Mouse (Mus musculus) stomach, embryonic 16.5 days (tissue): ENCODE results near the gene Ugdh. TPM values are rescaled to one million over a fixed set of nuclear protein-coding genes. Genes with fewer than 3 reads are reported as not detected.

ENCODE experiments used
- ATAC-seq: fragments of 200-750 bp; cut with Nextera tagmentation; 2 replicates; pipeline ENCODE4 v1.8.0; 2017; ENCODE audit warnings: moderate number of reproducible peaks, moderate TSS enrichment; ENCODE audit not compliant: insufficient read depth, low FRiP score
- H3K27ac ChIP-seq: fragments of 300-500 bp; sonication (generic); 2 replicates; pipeline ENCODE4 v1.5.1; 2014; ENCODE audit warnings: low read length
- H3K27me3 ChIP-seq: fragments of 300-500 bp; sonication (generic); 2 replicates; pipeline ENCODE4 v1.6.1; 2014; ENCODE audit warnings: low read length, control low read depth, mixed read lengths; ENCODE audit not compliant: control insufficient read depth, insufficient read depth
- H3K36me3 ChIP-seq: fragments of 300-500 bp; sonication (generic); 2 replicates; pipeline ENCODE4 v1.6.1; 2014; ENCODE audit warnings: low read length; ENCODE audit not compliant: control insufficient read depth, insufficient read depth
- H3K4me1 ChIP-seq: fragments of 300-500 bp; sonication (generic); 2 replicates; pipeline ENCODE4 v1.6.1; 2014; ENCODE audit warnings: low read length, control low read depth, mixed read lengths; ENCODE audit not compliant: control insufficient read depth, insufficient read depth
- H3K4me2 ChIP-seq: fragments of 300-500 bp; sonication (generic); 2 replicates; pipeline ENCODE4 v1.6.1; 2014; ENCODE audit warnings: low read depth, low read length, mixed read lengths
- H3K4me3 ChIP-seq: fragments of 300-500 bp; sonication (generic); replicated peaks from 2 replicates; pipeline ENCODE4 v1.5.1; 2014; ENCODE audit warnings: mild to moderate bottlenecking, low read length
- H3K9ac ChIP-seq: fragments of 300-500 bp; sonication (generic); 2 replicates; pipeline ENCODE4 v1.6.1; 2014; ENCODE audit warnings: low read length
- H3K9me3 ChIP-seq: fragments of 300-500 bp; sonication (generic); replicated peaks from 2 replicates; pipeline ENCODE4 v1.6.1; 2016; ENCODE audit warnings: low read length, control low read depth; ENCODE audit not compliant: control insufficient read depth
- WGBS: fragments of 180-500 bp; shearing (Covaris S2); extraction: QIAGEN DNeasy Blood & Tissue Kit; methylation state at CpG from one replicate; pipeline ENCODE4 v1.1.7; 2014; 5-methylcytosine and 5-hydroxymethylcytosine counted together
- polyA plus RNA-seq: library from polyadenylated mRNA; unstranded; fragments of >200 nt; fragmentation: Nextera tagmentation; extraction: Ambion mirVana; gene quantifications from 2 replicates; pipeline ENCODE4 v1.2.1, GENCODE M21; 2015

Ugdh gene
- polyA plus RNA-seq, 1 experiment from 2014 or later = 184 TPM

GRCm38 (mm10) chr5:65385704-65386103 is 50.0 kb downstream of the Ugdh start:
- H3K4me3 ChIP-seq = no peak overlapping the region
- H3K9me3 ChIP-seq = no peaks in the 10 kb centered on the region
- WGBS = 61% methylated on average over 2 of the region's 2 CpGs
- H3K27me3 ChIP-seq = no peaks in the 10 kb centered on the region
- no peak overlapping the region for H3K9ac ChIP-seq
- peaks cover 11% of the 10 kb centered on the region for H3K4me1 ChIP-seq
- H3K27ac ChIP-seq = no peak overlapping the region
- H3K4me2 ChIP-seq = no peak overlapping the region
- ATAC-seq = no peak
- H3K36me3 ChIP-seq = peaks cover 7% of the 10 kb centered on the region; the same call in 1 of the 2 replicates

GRCm38 (mm10) chr5:65374746-65375145 is 61.0 kb downstream of the Ugdh start:
- ATAC-seq = no peak
- no peaks in the 10 kb centered on the region for H3K27me3 ChIP-seq
- H3K4me3 ChIP-seq = no peak overlapping the region
- no peak overlapping the region for H3K27ac ChIP-seq
- WGBS = 85% methylated on average over 7 of the region's 7 CpGs
- H3K9me3 ChIP-seq = no peaks in the 10 kb centered on the region
- no peaks in the 10 kb centered on the region for H3K36me3 ChIP-seq
- no peaks in the 10 kb centered on the region for H3K4me1 ChIP-seq
- no peak overlapping the region for H3K4me2 ChIP-seq
- no peak overlapping the region for H3K9ac ChIP-seq

GRCm38 (mm10) chr5:65371551-65371950 is 64.2 kb downstream of the Ugdh start:
- 91% methylated on average over 7 of the region's 7 CpGs for WGBS
- Histone ChIP-seq H3K36me3 (no peaks in the 10 kb centered on the region), H3K9me3 (no peaks in the 10 kb centered on the region), H3K4me1 (no peaks in the 10 kb centered on the region), H3K4me3 (no peak overlapping the region), H3K27me3 (no peaks in the 10 kb centered on the region), H3K9ac (no peak overlapping the region), H3K4me2 (no peak overlapping the region), H3K27ac (no peak overlapping the region)
- ATAC-seq = no peak

GRCm38 (mm10) chr5:65367837-65368236 is 67.9 kb downstream of the Ugdh start:
- Histone ChIP-seq H3K4me2 (no peak overlapping the region), H3K27ac (no peak overlapping the region), H3K36me3 (no peaks in the 10 kb centered on the region), H3K27me3 (no peaks in the 10 kb centered on the region), H3K4me1 (no peaks in the 10 kb centered on the region), H3K4me3 (no peak overlapping the region), H3K9ac (no peak overlapping the region), H3K9me3 (no peaks in the 10 kb centered on the region)
- ATAC-seq = no peak
- 53% methylated on average over 11 of the region's 11 CpGs for WGBS

Other genes starting within 250 kb of the Ugdh start
- 6.3 and 7.4 TPM in 2 replicates for gene Wdr19, start 236.3 kb downstream of the Ugdh start, polyA plus RNA-seq
- gene Rfc1, start 100.3 kb downstream of the Ugdh start, polyA plus RNA-seq = 65.7 and 77.8 TPM in 2 replicates
- gene Klb, start 87.6 kb downstream of the Ugdh start, polyA plus RNA-seq = 1.8 and 1.9 TPM in 2 replicates
- gene Rpl9, start 44.5 kb downstream of the Ugdh start, polyA plus RNA-seq = 850 and 976 TPM in 2 replicates
- gene Lias, start 44.5 kb downstream of the Ugdh start, polyA plus RNA-seq = 52.9 and 57.5 TPM in 2 replicates
- gene Gm43552, start 56.9 kb upstream of the Ugdh start, polyA plus RNA-seq = not detected in 2 replicates
- gene Smim14, start 101.2 kb upstream of the Ugdh start, polyA plus RNA-seq = 187 and 192 TPM in 2 replicates
- gene Ube2k, start 101.3 kb upstream of the Ugdh start, polyA plus RNA-seq = 145 and 155 TPM in 2 replicates